Mouse (Mus musculus) lung, adult 2 months (tissue): ENCODE data around the gene Dpf3.

Experiments used
- CTCF ChIP-seq: fragments of 200-500 bp; IDR thresholded peaks from 2 replicates; pipeline ENCODE4 v1.5.1; 2011; ENCODE audit warnings: mild to moderate bottlenecking, low read length, control low read depth; ENCODE audit not compliant: insufficient read depth
- POLR2A ChIP-seq: fragments of 200-500 bp; IDR thresholded peaks from 2 replicates; pipeline ENCODE4 v1.6.1; 2011; ENCODE audit warnings: low read depth, mild to moderate bottlenecking, control low read depth, low read length, borderline replicate concordance; ENCODE audit errors: extremely low read depth

GRCm38 (mm10) chr12:83451850-83452249, 35.7 kb downstream of the Dpf3 start:
- no peak for TF ChIP-seq CTCF
- no peak for TF ChIP-seq POLR2A
